Mouse (Mus musculus): ENCODE data around the gene Rgs3. TPM values are rescaled to one million over a fixed set of nuclear protein-coding genes. Genes with fewer than 3 reads are reported as not detected.

The Rgs3 gene
- polyA plus RNA-seq, 1 experiment: 45.8 TPM

DNA sequence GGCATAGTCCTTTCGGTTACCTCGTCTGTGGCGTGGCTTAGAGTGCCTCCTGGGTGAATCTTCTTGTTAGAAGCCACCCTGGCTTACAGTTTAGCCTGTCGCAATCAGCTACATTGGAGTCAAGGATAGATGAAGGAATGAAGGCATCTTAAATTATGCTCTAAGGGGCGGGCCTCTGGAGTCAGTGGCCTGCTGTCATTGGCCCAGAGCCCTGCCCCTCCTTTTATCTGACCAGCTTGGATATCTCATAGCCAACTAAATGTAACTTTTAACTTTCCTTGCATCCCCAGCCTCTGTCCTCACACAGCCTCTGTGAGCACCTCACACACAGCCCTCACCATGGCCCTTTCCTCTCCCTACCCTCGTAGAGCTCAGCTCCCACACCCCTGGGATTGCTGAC, 76.4 kb downstream of the Rgs3 start:
- 85% methylated on average over 6 of the region's 6 CpGs for WGBS
- peaks cover 42% of the 10 kb centered on the region for H3K4me1 ChIP-seq (ENCODE audit: control insufficient read depth, insufficient read depth, insufficient read length, low read length)
- peak overlapping the region; percentile 34 for H3K4me3 ChIP-seq (ENCODE audit: low read depth, low read length)
- H3K27ac ChIP-seq (ENCODE audit: insufficient read depth, low read depth, low read length): peak overlapping the region; percentile 3; the same call in 1 of the 2 replicates
- H3K36me3 ChIP-seq (ENCODE audit: control insufficient read depth, insufficient read depth, low read length): no peaks in the 10 kb centered on the region; the same call in 1 of the 2 replicates
- TF ChIP-seq POLR2A (IDR thresholded peaks at IDR 0.05; ENCODE audit: low read depth, low read length) (no peak), CTCF (IDR thresholded peaks at IDR 0.05; ENCODE audit: extremely low read depth, insufficient read length, insufficient replicate concordance, low read depth, low read length) (no peak)
- no peaks in the 10 kb centered on the region for H3K27me3 ChIP-seq (ENCODE audit: control insufficient read depth, insufficient read depth, low read length)

DNA sequence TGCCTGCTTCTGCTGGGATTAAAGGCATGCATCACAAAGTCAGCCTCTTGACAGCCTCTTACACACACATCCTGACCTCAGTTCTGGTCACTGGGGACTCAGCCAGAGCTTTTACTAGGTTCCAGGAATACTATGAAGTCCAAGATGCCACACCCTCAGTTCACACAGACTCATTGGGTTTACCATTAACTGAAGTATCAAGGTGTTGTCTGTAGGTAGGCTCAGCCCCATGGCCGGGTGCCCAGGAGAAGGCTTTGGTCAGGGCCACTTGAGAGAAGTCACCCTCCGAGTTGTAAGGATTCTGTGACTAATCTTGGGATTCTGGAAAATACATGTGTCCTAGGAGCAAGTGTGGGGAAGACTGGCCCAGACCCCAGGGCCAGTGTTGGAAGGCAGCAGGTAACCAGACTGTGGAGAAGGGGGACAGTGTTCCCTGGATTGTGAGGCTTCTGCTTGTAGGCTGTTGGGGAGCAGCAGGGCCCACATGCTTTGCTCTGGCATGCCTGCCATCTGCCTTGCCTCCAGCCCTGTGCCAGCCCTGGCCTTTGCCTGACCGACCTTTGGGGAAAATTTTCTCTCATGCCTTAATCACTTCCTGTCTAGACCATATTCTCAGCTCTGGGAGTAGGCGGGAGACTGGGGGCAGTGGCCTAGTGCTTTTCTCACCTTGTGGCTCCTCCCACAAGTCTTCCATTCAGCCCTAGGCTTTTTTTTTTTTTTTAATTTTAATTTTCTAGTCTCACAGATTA, 78.4 kb downstream of the Rgs3 start:
- Histone ChIP-seq H3K27me3 (ENCODE audit: control insufficient read depth, insufficient read depth, low read length) (no peaks in the 10 kb centered on the region), H3K36me3 (ENCODE audit: control insufficient read depth, insufficient read depth, low read length) (no peaks in the 10 kb centered on the region; the same call in 1 of the 2 replicates), H3K27ac (ENCODE audit: insufficient read depth, low read depth, low read length) (peak overlapping the region; percentile 89), H3K4me1 (ENCODE audit: control insufficient read depth, insufficient read depth, insufficient read length, low read length) (peaks cover 47% of the 10 kb centered on the region), H3K4me3 (ENCODE audit: low read depth, low read length) (peak overlapping the region; percentile 11; the same call in 1 of the 2 replicates)
- WGBS: 26% methylated on average over 4 of the region's 4 CpGs
- no peak for TF ChIP-seq CTCF (IDR thresholded peaks at IDR 0.05; ENCODE audit: extremely low read depth, insufficient read length, insufficient replicate concordance, low read depth, low read length)
- TF ChIP-seq POLR2A (IDR thresholded peaks at IDR 0.05; ENCODE audit: low read depth, low read length): no peak

DNA sequence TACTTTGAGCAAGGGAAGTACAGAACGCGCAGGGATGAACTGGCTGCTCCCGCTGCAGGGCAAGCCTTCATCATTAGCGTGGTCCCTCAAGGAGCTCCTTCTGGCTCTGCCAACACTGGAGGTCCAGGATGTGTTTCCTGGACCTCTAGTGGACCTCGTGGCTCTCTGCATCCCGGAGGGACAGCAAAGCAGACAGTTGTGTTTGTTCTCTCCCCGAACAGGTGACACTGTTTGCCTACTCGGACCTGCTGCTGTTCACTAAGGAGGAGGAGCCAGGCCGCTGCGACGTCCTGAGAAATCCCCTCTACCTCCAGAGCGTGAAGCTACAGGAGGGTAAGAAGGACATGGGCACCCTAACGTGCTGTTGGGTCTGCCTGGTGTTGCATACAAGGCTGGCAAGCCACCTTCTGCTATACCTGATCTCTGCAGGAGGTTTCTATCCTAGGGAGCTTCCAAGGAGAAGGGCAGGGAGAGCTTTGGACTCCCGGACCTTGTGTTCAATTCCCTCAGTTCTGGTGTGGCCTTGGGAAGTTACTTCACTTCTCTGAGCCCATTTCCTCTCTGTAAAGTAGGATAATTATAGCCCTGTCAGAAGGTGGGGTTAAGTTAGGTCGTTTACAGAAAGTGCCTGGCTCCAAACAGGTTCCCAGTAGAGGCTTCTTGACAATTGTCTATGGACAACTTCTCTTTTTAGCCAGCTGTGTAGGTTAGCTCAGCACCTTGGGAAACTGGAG, 81.0 kb downstream of the Rgs3 start:
- peak overlapping the region; percentile 36 for H3K27ac ChIP-seq (ENCODE audit: insufficient read depth, low read depth, low read length)
- 44% methylated on average over 15 of the region's 15 CpGs for WGBS
- H3K4me3 ChIP-seq (ENCODE audit: low read depth, low read length): no peak overlapping the region
- TF ChIP-seq POLR2A (IDR thresholded peaks at IDR 0.05; ENCODE audit: low read depth, low read length) (no peak), CTCF (IDR thresholded peaks at IDR 0.05; ENCODE audit: extremely low read depth, insufficient read length, insufficient replicate concordance, low read depth, low read length) (no peak)
- peaks cover 3% of the 10 kb centered on the region for H3K36me3 ChIP-seq (ENCODE audit: control insufficient read depth, insufficient read depth, low read length)
- H3K27me3 ChIP-seq (ENCODE audit: control insufficient read depth, insufficient read depth, low read length): no peaks in the 10 kb centered on the region
- H3K4me1 ChIP-seq (ENCODE audit: control insufficient read depth, insufficient read depth, insufficient read length, low read length): peaks cover 32% of the 10 kb centered on the region

DNA sequence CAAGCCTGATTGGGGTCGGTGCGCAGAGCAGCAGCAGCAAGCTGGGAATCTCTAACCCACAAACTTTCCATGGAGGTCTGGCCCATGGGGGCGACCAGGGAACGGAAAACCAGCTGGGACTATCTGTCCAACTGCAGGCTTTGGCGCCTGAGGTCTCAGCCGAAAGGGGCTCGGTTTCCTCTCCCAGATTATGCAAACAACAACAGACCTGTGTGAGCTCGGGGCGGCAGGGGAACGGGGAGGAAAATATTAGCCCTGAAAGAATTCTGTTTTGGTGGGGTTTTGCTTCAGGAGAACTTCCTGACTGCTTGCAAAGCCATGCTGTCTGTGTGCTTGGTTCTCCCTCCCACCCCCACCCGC, 81.6 kb downstream of the Rgs3 start:
- TF ChIP-seq CTCF (IDR thresholded peaks at IDR 0.05; ENCODE audit: extremely low read depth, insufficient read length, insufficient replicate concordance, low read depth, low read length): no peak
- TF ChIP-seq POLR2A (IDR thresholded peaks at IDR 0.05; ENCODE audit: low read depth, low read length): 0 out of 2 replicates have a peak, but pooled peaks have one; percentile 11
- Histone ChIP-seq H3K27ac (ENCODE audit: insufficient read depth, low read depth, low read length) (peak overlapping the region; percentile 36; the same call in 1 of the 2 replicates), H3K27me3 (ENCODE audit: control insufficient read depth, insufficient read depth, low read length) (no peaks in the 10 kb centered on the region), H3K4me3 (ENCODE audit: low read depth, low read length) (no peak overlapping the region), H3K4me1 (ENCODE audit: control insufficient read depth, insufficient read depth, insufficient read length, low read length) (peaks cover 29% of the 10 kb centered on the region), H3K36me3 (ENCODE audit: control insufficient read depth, insufficient read depth, low read length) (peaks cover 3% of the 10 kb centered on the region)
- 70% methylated on average over 11 of the region's 11 CpGs for WGBS

DNA sequence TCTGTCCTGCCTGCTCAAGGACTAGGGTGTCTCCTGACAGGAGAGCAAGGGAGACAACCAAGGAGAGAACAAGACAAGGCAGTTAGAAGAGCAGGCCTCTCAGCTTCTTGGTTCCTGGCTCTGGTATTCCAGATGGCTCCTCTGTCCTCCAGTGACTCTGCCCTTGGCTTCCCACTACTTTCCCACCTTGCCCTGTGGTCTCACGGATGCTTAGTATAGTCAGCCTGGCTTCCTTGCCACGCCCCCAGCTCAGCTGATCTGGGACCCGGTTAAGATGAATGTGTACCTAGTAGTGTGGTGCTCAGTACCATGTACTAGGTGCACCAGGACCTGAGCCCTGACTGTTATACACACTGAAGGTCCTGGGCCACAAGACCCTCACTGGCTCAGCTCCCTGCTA, 82.0 kb downstream of the Rgs3 start:
- peaks cover 29% of the 10 kb centered on the region for H3K4me1 ChIP-seq (ENCODE audit: control insufficient read depth, insufficient read depth, insufficient read length, low read length)
- no peaks in the 10 kb centered on the region for H3K27me3 ChIP-seq (ENCODE audit: control insufficient read depth, insufficient read depth, low read length)
- no peak overlapping the region for H3K4me3 ChIP-seq (ENCODE audit: low read depth, low read length)
- H3K36me3 ChIP-seq (ENCODE audit: control insufficient read depth, insufficient read depth, low read length): peaks cover 3% of the 10 kb centered on the region
- no peak for TF ChIP-seq POLR2A (IDR thresholded peaks at IDR 0.05; ENCODE audit: low read depth, low read length)
- TF ChIP-seq CTCF (IDR thresholded peaks at IDR 0.05; ENCODE audit: extremely low read depth, insufficient read length, insufficient replicate concordance, low read depth, low read length): no peak
- WGBS: 71% methylated on average over 3 of the region's 3 CpGs
- 0 out of 2 replicates have a peak overlapping the region, but pooled peaks have one; percentile 1 for H3K27ac ChIP-seq (ENCODE audit: insufficient read depth, low read depth, low read length)

DNA sequence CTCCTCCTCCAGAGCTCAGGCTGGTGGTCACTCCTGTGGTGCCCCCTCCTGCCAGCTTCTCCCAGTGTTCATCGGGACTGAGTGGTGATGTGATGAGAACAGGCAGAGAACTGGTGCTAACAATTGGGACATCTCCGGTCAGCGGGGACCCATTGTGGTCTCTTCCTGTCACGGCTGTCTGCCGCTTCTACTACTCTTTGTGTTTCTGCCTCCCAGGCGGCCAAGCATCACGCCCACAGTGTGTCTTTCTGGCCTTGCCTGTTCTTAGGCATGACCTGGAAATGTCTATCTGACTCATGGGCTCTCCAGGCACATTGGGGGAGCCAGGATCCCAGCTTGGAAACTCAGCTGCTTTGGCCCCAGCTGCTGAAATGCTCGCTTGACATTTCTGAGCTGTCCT, 83.8 kb downstream of the Rgs3 start:
- H3K27ac ChIP-seq (ENCODE audit: insufficient read depth, low read depth, low read length): no peak overlapping the region
- 80% methylated on average over 8 of the region's 8 CpGs for WGBS
- no peak overlapping the region for H3K4me3 ChIP-seq (ENCODE audit: low read depth, low read length)
- no peak for TF ChIP-seq POLR2A (IDR thresholded peaks at IDR 0.05; ENCODE audit: low read depth, low read length)
- no peak for TF ChIP-seq CTCF (IDR thresholded peaks at IDR 0.05; ENCODE audit: extremely low read depth, insufficient read length, insufficient replicate concordance, low read depth, low read length)
- H3K4me1 ChIP-seq (ENCODE audit: control insufficient read depth, insufficient read depth, insufficient read length, low read length): peaks cover 26% of the 10 kb centered on the region
- H3K27me3 ChIP-seq (ENCODE audit: control insufficient read depth, insufficient read depth, low read length): no peaks in the 10 kb centered on the region
- peaks cover 5% of the 10 kb centered on the region for H3K36me3 ChIP-seq (ENCODE audit: control insufficient read depth, insufficient read depth, low read length)

Data from small intestine, adult 2 months (tissue).